ENCODE assay signal across 7 mouse cellular contexts in genomic region chr4:135516351-135517316, GRCm38 (mm10). TPM values are rescaled to one million over a fixed set of nuclear protein-coding genes. Genes with fewer than 3 reads are reported as not detected.
DNase-seq lines count a peak whose midpoint lies in the region; ATAC-seq lines count a peak whose summit lies in the region.

No protein-coding gene starts in this region.

- no peaks in the 10 kb centered on the region for H3K4me1 ChIP-seq in neural tube, embryonic 15.5 days
- 0 out of 2 replicates have a peak, but pooled peaks cover 8% of the 10 kb centered on the region for H3K4me1 ChIP-seq in lung, embryonic 15.5 days

- DNase-seq in neural tube, embryonic 10.5 days (ENCODE audit: extremely low spot score, low spot score): peak; percentile 47
- DNase-seq in ZHBTc4 (ENCODE audit: low read depth, low spot score): peak; percentile 86
- DNase-seq in cerebellum, postnatal 25 days: peak; percentile 42 to 63
- peak; percentile 66 to 70 for DNase-seq in heart, postnatal 36 days
- peak; percentile 35 to 48 for DNase-seq in spleen, postnatal 36 days (ENCODE audit: low spot score in 2 of 2)

- 55% methylated on average over 15 of the region's 15 CpGs for WGBS in neural tube, embryonic 15.5 days
- WGBS in lung, embryonic 15.5 days: 50% methylated on average over 15 of the region's 15 CpGs

- H3K4me2 ChIP-seq in neural tube, embryonic 15.5 days: no peak overlapping the region
- H3K4me2 ChIP-seq in lung, embryonic 15.5 days: no peak overlapping the region

- no peak overlapping the region for H3K9ac ChIP-seq in neural tube, embryonic 15.5 days (replicated peaks)
- H3K9ac ChIP-seq in lung, embryonic 15.5 days: no peak overlapping the region

- no peak overlapping the region for H3K4me3 ChIP-seq in neural tube, embryonic 15.5 days (replicated peaks)
- no peak overlapping the region for H3K4me3 ChIP-seq in lung, embryonic 15.5 days

- no peak overlapping the region for H3K27ac ChIP-seq in neural tube, embryonic 15.5 days (replicated peaks)
- H3K27ac ChIP-seq in lung, embryonic 15.5 days: peak overlapping the region; percentile 53

- no peak for ATAC-seq in neural tube, embryonic 15.5 days (ENCODE audit: low FRiP score)
- peak; percentile 46; the same call in 1 of the 2 replicates for ATAC-seq in lung, embryonic 15.5 days (ENCODE audit: borderline replicate concordance, extremely low read depth, low FRiP score, low TSS enrichment)

- no peaks in the 10 kb centered on the region for H3K36me3 ChIP-seq in neural tube, embryonic 15.5 days
- no peaks in the 10 kb centered on the region for H3K36me3 ChIP-seq in lung, embryonic 15.5 days

- intact Hi-C loops in heart, postnatal 36 days (cut with DNase I): loop anchor here (1.0 to 5.0 kb wide), 2 partner anchors 76 to 151 kb away; no protein-coding TSS in a partner anchor

- H3K9me3 ChIP-seq in neural tube, embryonic 15.5 days (replicated peaks): no peaks in the 10 kb centered on the region
- no peaks in the 10 kb centered on the region for H3K9me3 ChIP-seq in lung, embryonic 15.5 days

- H3K27me3 ChIP-seq in neural tube, embryonic 15.5 days (replicated peaks): no peaks in the 10 kb centered on the region
- no peaks in the 10 kb centered on the region for H3K27me3 ChIP-seq in lung, embryonic 15.5 days

RNA-seq across cellular contexts. Expression of gene Nipal3, which starts 21.8 kb away (rescaled TPM):
- polyA plus RNA-seq in neural tube, embryonic 15.5 days (2015; fragmentation: Nextera tagmentation; extraction: Ambion mirVana): 8.0 and 8.7 TPM in 2 replicates
- total RNA-seq in heart, postnatal 36 days (2021): 10 to 100 TPM; 36.9 to 42.6 TPM
- 5.2 and 5.7 TPM in 2 replicates for polyA plus RNA-seq in lung, embryonic 15.5 days (2015; fragmentation: Nextera tagmentation; extraction: Ambion mirVana)

RNA-seq across cellular contexts. Expression of gene Stpg1, which starts 22.0 kb away (rescaled TPM):
- 0.23 and 0.37 TPM in 2 replicates for polyA plus RNA-seq in neural tube, embryonic 15.5 days (2015; fragmentation: Nextera tagmentation; extraction: Ambion mirVana)
- total RNA-seq in heart, postnatal 36 days (2021): under 1 TPM in 1 of 2 experiments, not detected in 1; 0.38 TPM
- polyA plus RNA-seq in lung, embryonic 15.5 days (2015; fragmentation: Nextera tagmentation; extraction: Ambion mirVana): 0.37 and 0.64 TPM in 2 replicates

RNA-seq across cellular contexts. Expression of gene Grhl3, which starts 56.8 kb away (rescaled TPM):
- 1.1 and 2.6 TPM in 2 replicates for polyA plus RNA-seq in neural tube, embryonic 15.5 days (2015; fragmentation: Nextera tagmentation; extraction: Ambion mirVana)
- not detected for total RNA-seq in heart, postnatal 36 days (2021)
- polyA plus RNA-seq in lung, embryonic 15.5 days (2015; fragmentation: Nextera tagmentation; extraction: Ambion mirVana): 4.3 and 4.8 TPM in 2 replicates
